19 mouse cellular contexts compared by ENCODE assay signal in genomic region chr7:64122131-64122715, GRCm38 (mm10). TPM values are rescaled to one million over a fixed set of nuclear protein-coding genes. Genes with fewer than 3 reads are reported as not detected.
DNase-seq lines count a peak whose midpoint lies in the region; ATAC-seq lines count a peak whose summit lies in the region.
"Had no signal": no experiment of that assay in that cellular context is flagged by ENCODE, and none has a peak within 500 bp of the region (broad histone marks: within the 10 kb centered on the region; RNA-seq: fewer than 3 reads in every experiment).

No protein-coding gene starts in this region.

- H3K36me3 ChIP-seq in hindbrain, embryonic 11.5 days (ENCODE audit: control insufficient read depth, insufficient read depth, low read length) = no peaks in the 10 kb centered on the region
- H3K36me3 ChIP-seq: embryonic facial prominence, embryonic 12.5 days; forebrain, embryonic 12.5 days; limb, embryonic 12.5 days; stomach, embryonic 15.5 days had no signal

- H3K9ac ChIP-seq in hindbrain, embryonic 11.5 days (ENCODE audit: low read depth, low read length) = no peak overlapping the region
- H3K9ac ChIP-seq: embryonic facial prominence, embryonic 12.5 days; forebrain, embryonic 12.5 days; limb, embryonic 12.5 days; stomach, embryonic 15.5 days had no signal

- no peaks in the 10 kb centered on the region for H3K27me3 ChIP-seq in hindbrain, embryonic 11.5 days (ENCODE audit: control insufficient read depth, insufficient read depth, low read length)
- H3K27me3 ChIP-seq: embryonic facial prominence, embryonic 12.5 days; forebrain, embryonic 12.5 days; limb, embryonic 12.5 days; stomach, embryonic 15.5 days had no signal

- ATAC-seq in frontal cortex, adult (ENCODE audit: low TSS enrichment) = peak; percentile 73; the same call in 1 of the 2 replicates
- peak; percentile 88 for ATAC-seq in megakaryocyte progenitor cell, adult 5-6 weeks (replicated peaks; ENCODE audit: poor library complexity)
- no peak for ATAC-seq in monocyte, adult 5-6 weeks (replicated peaks; ENCODE audit: insufficient number of reproducible peaks, low FRiP score, low TSS enrichment, poor library complexity, severe bottlenecking)
- no peak for ATAC-seq in hindbrain, embryonic 11.5 days (ENCODE audit: low FRiP score)
- ATAC-seq: midbrain, embryonic 16.5 days had no signal

- no peaks in the 10 kb centered on the region for H3K4me1 ChIP-seq in hindbrain, embryonic 11.5 days (replicated peaks; ENCODE audit: control insufficient read depth, insufficient read depth, low read length)
- H3K4me1 ChIP-seq: embryonic facial prominence, embryonic 12.5 days; forebrain, embryonic 12.5 days; limb, embryonic 12.5 days; stomach, embryonic 15.5 days had no signal

- DNase-seq in frontal cortex, postnatal 10 days (ENCODE audit: low spot score in 2 of 2) = no peak
- peak; percentile 58 for DNase-seq in CD4-positive, CD25-positive, alpha-beta regulatory T cell, adult 2 months (ENCODE audit: low read depth, low spot score)
- peak; percentile 30 to 47 for DNase-seq in frontal cortex, postnatal 36 days (ENCODE audit: low spot score in 2 of 2)
- DNase-seq in c-Kit-positive CD71-positive TER-119-positive erythroid progenitor cells, embryonic 14.5 days (ENCODE audit: low spot score) = no peak
- DNase-seq in hindbrain, embryonic 11.5 days (ENCODE audit: low spot score) = no peak
- DNase-seq: cerebellum, adult 8-10 months; heart, adult 2 months; heart, postnatal 4 days; kidney, adult 18-20 months; lung, postnatal 36 days had no signal

- H3K27ac ChIP-seq in hindbrain, embryonic 11.5 days (ENCODE audit: low read depth, low read length) = no peak overlapping the region
- H3K27ac ChIP-seq: embryonic facial prominence, embryonic 12.5 days; forebrain, embryonic 12.5 days; heart, adult 2 months; limb, embryonic 12.5 days; stomach, embryonic 15.5 days had no signal

- WGBS in hindbrain, embryonic 11.5 days = 82% methylated on average over 9 of the region's 9 CpGs

- no peaks in the 10 kb centered on the region for H3K9me3 ChIP-seq in hindbrain, embryonic 11.5 days (ENCODE audit: control insufficient read depth, low read length)
- H3K9me3 ChIP-seq: embryonic facial prominence, embryonic 12.5 days; forebrain, embryonic 12.5 days; limb, embryonic 12.5 days; stomach, embryonic 15.5 days had no signal

- no peak overlapping the region for H3K4me3 ChIP-seq in hindbrain, embryonic 11.5 days (ENCODE audit: low read depth, low read length)
- H3K4me3 ChIP-seq: embryonic facial prominence, embryonic 12.5 days; forebrain, embryonic 12.5 days; heart, adult 2 months; limb, embryonic 12.5 days; stomach, embryonic 15.5 days had no signal

- H3K4me2 ChIP-seq in hindbrain, embryonic 11.5 days (replicated peaks; ENCODE audit: low read depth, low read length) = no peak overlapping the region
- H3K4me2 ChIP-seq: embryonic facial prominence, embryonic 12.5 days; forebrain, embryonic 12.5 days; limb, embryonic 12.5 days; stomach, embryonic 15.5 days had no signal

RNA-seq across cellular contexts. Expression of gene Trpm1, which starts 31.4 kb away (rescaled TPM):
- total RNA-seq in megakaryocyte progenitor cell, adult 5-6 weeks (2015) = not detected in 2 replicates
- not detected in 2 replicates for total RNA-seq in megakaryocyte progenitor cell, adult 5-6 weeks (2017)
- not detected in 3 replicates for total RNA-seq in monocyte, adult 5-6 weeks (2017)
- 0.74 and 0.92 TPM in 2 replicates for polyA plus RNA-seq in hindbrain, embryonic 11.5 days (2014; fragmentation: Nextera tagmentation; extraction: Ambion mirVana)
- total RNA-seq: heart, adult 2 months; heart, postnatal 4 days had no signal
- polyA plus RNA-seq: liver, embryonic 16.5 days had no signal

Comparison
In these comparisons a context has a peak if more than half of its experiments do, and no peak if none do; other contexts are left out.
1. DNase-seq: peak in CD4-positive, CD25-positive, alpha-beta regulatory T cell, adult 2 months (single experiment) and frontal cortex, postnatal 36 days (2 of 2); none in frontal cortex, postnatal 10 days (0 of 2), c-Kit-positive CD71-positive TER-119-positive erythroid progenitor cells, embryonic 14.5 days (single experiment) and hindbrain, embryonic 11.5 days (single experiment).
2. ATAC-seq: peak in frontal cortex, adult (single experiment) and megakaryocyte progenitor cell, adult 5-6 weeks (single experiment); none in monocyte, adult 5-6 weeks (single experiment) and hindbrain, embryonic 11.5 days (single experiment).